Comparison of ENCODE assay signal across 8 mouse cellular contexts in genomic region chr11:81611948-81612797, GRCm38 (mm10).
DNase-seq lines count a peak whose midpoint lies in the region; ATAC-seq lines count a peak whose summit lies in the region.

No protein-coding gene starts in this region.

- H3K4me3 ChIP-seq in heart, embryonic 16.5 days (ENCODE audit: low read length), result peak overlapping the region; percentile 39

- no peak for DNase-seq in heart, postnatal 14 days
- DNase-seq in cerebellum, adult 9-10 months, result peak; percentile 28
- DNase-seq in frontal cortex, postnatal 14 days (ENCODE audit: low spot score in 2 of 2), result peak; percentile 41 to 45
- peak; percentile 29 to 35 for DNase-seq in layer of hippocampus, postnatal 36 days
- DNase-seq in neural tube, embryonic 10.5 days (ENCODE audit: extremely low spot score, low spot score), result peak; percentile 52
- no peak for DNase-seq in c-Kit-positive CD71-positive TER-119-positive erythroid progenitor cells, embryonic 14.5 days (ENCODE audit: low spot score)
- no peak for DNase-seq in gastrocnemius, postnatal 25 days

- no peak overlapping the region for H3K27ac ChIP-seq in heart, embryonic 16.5 days (ENCODE audit: low read length)

- peaks cover 6% of the 10 kb centered on the region; the same call in 1 of the 2 replicates for H3K4me1 ChIP-seq in heart, embryonic 16.5 days (ENCODE audit: control insufficient read depth, insufficient read depth, low read length)

- no peak overlapping the region for H3K9ac ChIP-seq in heart, embryonic 16.5 days (ENCODE audit: low read length)

- no peak for ATAC-seq in heart, embryonic 16.5 days (replicated peaks; ENCODE audit: extremely low read depth, insufficient read depth, low FRiP score)

- intact Hi-C loops in heart, postnatal 14 days (cut with DNase I), result loop anchor here (1.0 to 5.0 kb wide), 3 partner anchors 24 to 705 kb away; no protein-coding TSS in a partner anchor

- 8% methylated on average over 20 of the region's 20 CpGs for WGBS in heart, embryonic 16.5 days

- H3K4me2 ChIP-seq in heart, embryonic 16.5 days (ENCODE audit: low read depth, low read length), result peak overlapping the region; percentile 50

- no peaks in the 10 kb centered on the region for H3K36me3 ChIP-seq in heart, embryonic 16.5 days (ENCODE audit: control insufficient read depth, insufficient read depth)

- no peaks in the 10 kb centered on the region for H3K9me3 ChIP-seq in heart, embryonic 16.5 days (replicated peaks; ENCODE audit: control insufficient read depth, low read length)

- peaks cover 26% of the 10 kb centered on the region for H3K27me3 ChIP-seq in heart, embryonic 16.5 days (ENCODE audit: control insufficient read depth, insufficient read depth, low read length)

Comparison
In these comparisons a context has a peak if more than half of its experiments do, and no peak if none do; other contexts are left out.
1. DNase-seq: peak in cerebellum, adult 9-10 months (single experiment), frontal cortex, postnatal 14 days (2 of 2), layer of hippocampus, postnatal 36 days (2 of 2) and neural tube, embryonic 10.5 days (single experiment); none in heart, postnatal 14 days (0 of 2), c-Kit-positive CD71-positive TER-119-positive erythroid progenitor cells, embryonic 14.5 days (single experiment) and gastrocnemius, postnatal 25 days (single experiment).